Mouse (Mus musculus) small intestine, adult 2 months (tissue): ENCODE measurements around the gene Nktr.

Source experiments
- CTCF ChIP-seq: fragments of 200-500 bp; IDR thresholded peaks from 2 replicates; pipeline ENCODE4 v1.5.1; 2012; ENCODE audit warnings: low read depth, mild to moderate bottlenecking, control low read depth, inconsistent platforms, low read length, moderate library complexity, mixed read lengths; ENCODE audit not compliant: insufficient replicate concordance, insufficient read length; ENCODE audit errors: extremely low read depth
- POLR2A ChIP-seq: fragments of 200-500 bp; IDR thresholded peaks from 2 replicates; pipeline ENCODE4 v1.6.1; 2012; ENCODE audit warnings: low read depth, mild to moderate bottlenecking, control low read depth, inconsistent platforms, low read length, moderate library complexity

DNA sequence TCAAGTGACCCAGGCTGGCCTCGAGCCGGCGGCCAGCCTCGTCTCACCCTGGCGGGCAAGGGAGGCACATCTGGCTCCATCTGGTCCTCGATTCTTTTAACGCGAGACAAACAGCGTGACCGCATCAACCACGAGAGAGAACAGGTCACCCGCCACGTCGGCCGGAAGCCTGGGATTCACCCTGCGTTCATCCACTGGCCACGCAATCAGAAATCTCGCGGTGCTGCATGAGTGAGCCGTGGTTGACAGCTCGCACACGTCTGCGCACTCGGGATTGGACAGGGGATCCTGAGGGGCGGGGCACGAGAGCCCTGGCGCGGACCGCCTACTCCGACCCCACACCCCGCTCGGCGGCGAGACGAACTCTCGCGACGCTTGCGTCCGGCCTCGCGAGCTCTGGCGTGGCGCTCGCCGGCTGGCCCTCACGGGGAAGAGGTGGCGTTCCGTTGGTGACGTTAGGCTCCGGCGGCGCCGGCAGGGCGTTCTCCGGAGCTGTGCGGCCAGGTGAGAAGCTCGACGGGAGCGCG lies at the start of gene Nktr:
- peak; percentile 32; the same call in 1 of the 2 replicates for TF ChIP-seq POLR2A
- no peak for TF ChIP-seq CTCF
